Mouse (Mus musculus) lung, postnatal 36 days (tissue): ENCODE data around the gene Hsf4.
A peak's percentile ranks its signal among the peaks of the same experiment; 100 is the strongest.
"Not testable (repeated sequence)": the region's sequence is repeated elsewhere in the genome, so short reads cannot be mapped to it uniquely, and the experiment has no call there.

Experiments
- DNase-seq: peaks from one replicate; pipeline ENCODE4 v3.0.0; 2022; ENCODE audit warnings: mixed read lengths

Hsf4 gene

DNA sequence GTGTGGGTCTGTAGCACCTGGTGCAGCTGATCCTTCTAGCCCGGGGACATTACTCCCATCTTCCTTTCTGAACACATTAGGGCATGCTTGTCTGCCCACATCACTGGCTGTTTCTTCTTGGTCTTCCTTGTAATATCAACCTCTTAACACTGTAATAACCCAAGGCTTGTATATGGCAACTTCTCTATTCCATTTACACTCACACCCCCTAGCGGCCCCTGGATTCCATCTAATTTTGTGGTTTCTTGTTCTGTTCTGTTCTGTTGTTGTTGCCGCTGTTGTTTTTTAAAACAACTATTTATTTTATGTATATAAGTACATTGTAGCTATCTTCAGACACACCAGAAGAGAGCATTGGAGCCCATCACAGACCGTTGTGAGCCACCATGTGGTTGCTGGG, 17.3 kb downstream of the Hsf4 start:
- DNase-seq, result no peak

DNA sequence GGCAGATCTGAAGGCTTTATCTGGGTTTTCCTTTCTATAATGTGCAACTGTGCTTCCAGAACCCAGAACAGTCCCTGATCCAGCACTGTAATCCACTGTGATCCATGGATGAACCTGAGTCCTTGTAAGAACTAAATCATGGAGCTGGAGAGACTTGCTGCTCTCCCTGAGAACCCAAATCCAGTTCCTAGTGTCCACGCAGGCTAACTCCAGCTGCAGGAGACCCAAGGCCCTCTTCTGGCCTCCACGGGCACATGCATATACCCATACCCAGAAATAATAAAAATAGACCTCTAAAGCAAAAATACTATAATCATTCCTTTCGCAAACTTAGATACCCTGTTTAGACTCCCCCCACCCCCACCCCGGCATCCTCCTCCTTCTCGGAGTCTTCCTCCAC, 18.6 kb downstream of the Hsf4 start:
- no peak for DNase-seq

DNA sequence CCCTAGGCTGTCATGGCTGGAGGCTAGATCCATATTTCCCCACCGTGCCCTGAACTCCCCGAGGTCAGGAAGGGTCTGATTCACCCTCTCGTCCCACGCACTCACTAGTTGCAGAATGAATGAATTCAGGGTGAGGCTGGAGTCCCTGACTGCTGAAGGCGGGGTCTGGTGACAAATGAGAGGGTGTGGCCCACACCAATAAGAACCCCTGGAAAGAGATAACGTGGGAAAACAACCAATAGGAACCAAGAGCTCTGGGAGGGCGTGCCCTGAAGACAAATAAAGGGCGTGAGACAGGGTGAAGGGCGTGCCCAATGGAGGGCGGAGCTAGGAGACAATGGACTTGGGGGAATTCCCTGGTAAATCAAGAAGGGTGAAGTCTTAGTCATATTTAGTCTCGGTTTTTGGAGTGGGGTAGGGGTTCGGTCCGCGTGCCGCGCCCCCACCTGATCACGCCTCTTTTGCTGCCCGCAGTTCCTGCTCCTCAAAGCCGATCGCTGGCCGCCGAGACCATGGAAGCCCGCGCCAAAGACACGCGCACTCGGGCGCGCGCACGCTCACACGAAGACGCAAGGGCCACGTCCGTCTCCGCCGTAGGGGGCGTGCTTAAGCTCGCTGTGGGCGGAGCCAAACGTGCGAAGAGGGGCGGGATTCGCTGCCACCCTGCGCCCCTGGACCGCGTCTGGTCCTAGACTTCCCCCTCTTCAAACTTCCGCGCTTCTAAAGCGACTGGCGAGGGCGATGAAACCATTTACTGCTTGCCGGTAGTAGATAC, 19.5 kb downstream of the Hsf4 start:
- peak; percentile 95 for DNase-seq

DNA sequence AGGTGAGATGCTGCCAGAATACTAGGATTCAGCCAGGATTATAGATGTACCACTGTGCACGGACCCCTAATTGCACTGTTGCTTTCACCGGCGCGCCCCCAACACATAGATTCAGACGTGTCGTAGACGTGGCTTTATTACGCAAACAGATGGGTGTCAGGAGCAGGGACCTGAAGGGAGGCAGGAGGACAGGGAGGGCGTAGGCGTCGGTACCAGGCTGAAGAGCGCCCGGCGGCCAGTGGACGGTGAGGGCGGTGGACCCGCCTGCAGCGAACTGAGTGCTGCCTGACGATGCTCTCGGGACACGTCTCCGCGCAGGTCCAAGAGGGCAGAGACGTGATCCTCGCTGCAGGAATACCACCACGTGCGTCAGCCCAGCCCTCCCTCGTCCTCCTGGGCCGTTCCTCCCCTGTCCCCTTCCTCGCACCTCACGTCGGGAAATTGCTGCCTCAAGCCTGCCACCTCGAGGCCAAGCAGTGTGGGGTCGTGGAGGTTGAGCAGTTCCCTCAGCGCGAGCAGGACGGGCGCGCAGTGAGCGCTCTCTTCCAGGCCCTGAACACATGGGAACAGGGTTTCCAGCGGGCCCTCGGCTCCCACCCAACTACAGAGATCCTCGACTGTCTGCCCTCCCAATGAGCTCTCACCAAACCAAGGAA, 20.3 kb downstream of the Hsf4 start, which contains the start of gene 4931428F04Rik:
Gene 4931428F04Rik, minus strand, starts transcription at position 60 of the 656 bp plus-strand sequence.
- DNase-seq, result peak; percentile 44

DNA sequence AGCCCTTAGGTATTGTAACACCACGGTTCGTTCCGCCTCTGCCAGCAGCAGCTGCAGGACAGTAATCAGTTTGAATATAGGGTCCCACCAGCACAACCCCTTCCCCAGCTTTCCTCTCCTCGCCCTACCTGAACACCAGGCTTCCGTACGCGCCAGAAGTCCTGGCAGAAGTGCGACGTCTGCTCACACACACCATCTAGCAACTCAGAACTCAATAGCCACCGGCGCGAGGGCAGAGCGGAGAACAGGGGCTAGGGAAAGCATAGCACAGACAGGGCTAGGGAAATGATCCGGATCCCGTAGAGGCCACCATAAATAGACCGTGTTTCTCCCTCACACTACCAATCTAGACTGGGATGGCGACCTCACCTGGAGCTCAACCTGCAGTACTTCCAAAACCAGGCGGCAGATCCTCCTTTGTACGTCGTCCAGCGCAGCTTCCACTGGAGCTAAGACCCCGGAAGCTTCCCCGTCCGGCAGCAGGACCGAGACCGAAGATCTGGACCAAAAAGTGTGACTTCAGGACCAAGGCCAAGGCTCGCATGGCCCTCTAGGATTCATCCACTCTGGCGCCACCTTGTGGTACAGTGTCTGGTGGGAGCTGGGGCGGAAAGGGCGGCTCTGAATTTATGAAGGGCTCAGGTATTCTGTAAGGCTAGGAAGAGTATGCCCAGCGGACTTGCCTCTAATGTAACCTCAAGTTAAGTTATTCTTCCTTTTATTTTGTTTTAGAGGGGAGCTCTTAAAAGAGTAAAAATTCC, 21.1 kb downstream of the Hsf4 start:
- DNase-seq, result peak; percentile 96

DNA sequence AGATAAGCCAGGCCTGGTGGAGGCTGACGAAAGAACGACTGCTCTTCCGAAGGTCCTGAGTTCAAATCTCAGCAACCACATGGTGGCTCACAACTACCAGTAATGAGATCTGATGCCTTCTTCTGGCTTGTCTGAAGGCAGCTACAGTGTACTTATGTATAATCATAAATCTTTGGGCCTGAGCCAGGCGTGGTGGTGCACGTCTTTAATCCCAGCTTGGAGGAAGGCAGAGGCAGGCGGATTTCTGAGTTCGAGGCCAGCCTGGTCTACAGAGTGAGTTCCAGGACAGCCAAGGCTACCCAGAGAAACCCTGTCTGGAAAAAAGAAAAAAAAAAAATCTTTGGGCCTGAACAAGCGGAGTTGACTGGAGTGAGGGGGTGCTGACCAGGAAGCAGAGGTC, 21.8 kb downstream of the Hsf4 start:
- not testable (repeated sequence) for DNase-seq

DNA sequence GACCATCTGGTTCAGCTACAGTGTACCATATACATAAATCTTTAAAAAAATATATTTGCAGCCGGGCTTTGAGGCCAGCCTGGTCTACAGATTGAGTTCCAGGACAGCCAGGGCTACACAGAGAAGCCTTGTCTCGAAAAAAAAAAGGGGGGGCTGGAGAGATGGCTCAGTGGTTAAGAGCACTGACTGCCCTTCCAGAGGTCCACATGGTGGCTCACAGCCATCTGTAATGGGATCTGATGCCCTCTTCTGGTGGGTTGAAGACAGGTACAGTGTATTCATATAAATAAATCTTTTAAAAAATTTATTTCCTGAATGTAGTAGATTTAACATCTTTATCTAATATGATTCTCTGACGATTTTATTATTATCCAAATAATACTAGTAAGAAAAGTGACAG, 22.2 kb downstream of the Hsf4 start:
- not testable (repeated sequence) for DNase-seq

DNA sequence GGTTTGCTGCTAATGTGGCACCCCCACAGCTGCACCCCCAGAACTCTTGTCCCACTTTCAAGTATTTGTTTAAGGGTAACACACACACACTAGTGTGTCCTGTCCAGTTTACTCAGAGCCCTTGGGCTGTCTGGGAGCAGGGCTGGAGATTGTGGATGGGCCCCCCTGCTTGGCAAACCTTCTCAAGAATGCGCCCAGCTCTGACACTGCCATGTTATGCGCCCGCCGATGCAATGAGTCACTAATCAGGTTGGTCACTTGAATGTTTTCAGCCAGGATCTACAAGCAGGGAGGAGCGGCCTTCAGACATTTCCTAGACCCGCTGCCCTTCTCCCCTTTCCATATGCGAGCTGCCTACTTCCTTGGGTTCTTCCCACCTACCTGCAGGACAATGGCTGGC, 22.9 kb downstream of the Hsf4 start:
- DNase-seq, result no peak

DNA sequence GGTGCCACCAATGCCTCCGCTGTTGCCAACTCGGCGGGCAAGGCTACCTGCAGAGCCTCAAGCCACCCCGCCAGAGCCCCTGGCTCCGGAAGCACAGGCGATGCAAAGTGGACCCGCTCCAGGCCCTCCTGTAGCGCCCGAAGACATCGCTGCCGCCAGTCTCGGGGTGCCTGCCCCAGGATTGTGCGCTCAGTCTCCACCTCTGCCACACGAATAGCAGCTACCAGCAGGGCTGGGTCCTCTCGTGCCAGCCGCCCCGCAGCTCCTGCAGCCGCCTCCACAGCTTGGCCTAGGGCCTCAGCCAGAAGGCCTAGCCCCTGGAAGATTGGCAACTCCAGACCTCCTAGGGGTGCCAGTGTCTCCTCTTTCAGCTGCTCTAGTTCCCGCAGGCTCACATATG, 23.8 kb downstream of the Hsf4 start:
- no peak for DNase-seq

DNA sequence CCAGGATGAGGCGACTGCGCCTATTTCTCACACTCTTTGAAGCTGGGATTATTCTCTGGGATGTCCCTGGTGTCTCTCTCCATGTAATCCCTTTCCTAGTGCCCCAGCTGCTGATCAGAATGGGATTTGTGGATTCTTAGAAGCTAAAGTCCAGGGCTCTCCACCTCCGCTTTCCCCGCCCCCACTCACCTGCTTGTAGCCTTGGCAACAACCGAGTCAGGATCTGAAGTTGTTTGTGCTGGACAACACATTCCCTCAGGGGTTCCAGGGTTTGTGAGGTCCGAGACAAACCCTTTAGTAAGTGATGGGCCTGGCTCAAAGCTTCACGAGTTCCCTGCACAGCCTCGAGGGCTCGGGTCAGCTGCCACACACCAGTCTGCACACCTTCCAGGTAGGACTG, 25.2 kb downstream of the Hsf4 start:
- DNase-seq, result peak; percentile 57

DNA sequence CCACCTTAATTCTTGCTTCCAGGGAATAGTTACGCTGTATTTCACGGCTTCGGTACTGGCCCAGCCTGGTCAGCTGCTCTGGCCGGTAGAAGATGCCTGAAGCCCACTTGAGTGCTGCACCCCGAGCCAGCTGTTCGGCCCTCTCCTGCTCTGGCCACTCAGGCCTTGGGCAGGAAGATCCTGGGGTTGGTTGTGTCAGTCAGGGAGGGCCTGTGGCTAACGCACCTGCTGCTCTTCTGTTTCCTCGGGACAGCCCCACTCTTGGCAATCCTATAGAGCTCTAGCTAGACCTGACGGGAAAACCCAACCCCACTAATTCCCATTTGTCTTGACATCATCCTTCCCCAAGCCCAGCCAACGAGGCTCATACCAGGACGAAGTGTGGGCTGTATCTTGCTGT, 25.7 kb downstream of the Hsf4 start:
- no peak for DNase-seq

DNA sequence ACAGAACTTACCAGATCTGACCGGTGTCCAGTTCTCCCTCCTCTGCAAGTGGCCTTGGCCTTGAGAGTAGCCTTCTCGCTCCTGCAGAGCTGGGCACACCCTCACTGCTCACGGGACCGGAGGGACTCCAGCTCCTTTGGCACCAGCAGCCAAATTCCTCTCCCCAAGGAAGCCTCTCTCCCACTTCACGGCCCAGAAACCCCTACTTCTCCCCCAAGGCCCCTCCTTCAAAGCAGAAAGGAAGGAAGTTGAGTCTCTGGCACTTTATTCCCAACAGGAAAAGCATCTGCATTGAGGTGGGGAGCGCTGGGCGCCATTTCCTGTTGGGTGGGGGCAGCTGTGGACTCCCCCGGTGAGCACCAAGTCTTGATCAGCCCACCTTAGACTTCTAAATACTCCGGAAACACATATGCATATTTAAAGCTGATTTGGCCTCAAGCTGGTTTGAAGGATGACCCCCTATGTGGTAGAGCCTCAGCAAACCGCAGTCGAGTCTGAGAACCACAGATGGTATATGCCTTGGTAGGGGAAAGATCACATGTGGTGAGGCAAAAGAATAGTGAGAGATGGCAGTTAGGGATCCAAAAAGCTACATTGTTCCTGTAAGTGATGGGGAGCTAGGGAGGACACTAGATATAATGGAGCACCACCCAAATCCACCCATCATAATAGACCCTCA, 26.4 kb downstream of the Hsf4 start, which contains the start of gene Exoc3l:
Gene Exoc3l, minus strand, starts transcription at position 207 of the 679 bp plus-strand sequence.
- peak; percentile 45 for DNase-seq

DNA sequence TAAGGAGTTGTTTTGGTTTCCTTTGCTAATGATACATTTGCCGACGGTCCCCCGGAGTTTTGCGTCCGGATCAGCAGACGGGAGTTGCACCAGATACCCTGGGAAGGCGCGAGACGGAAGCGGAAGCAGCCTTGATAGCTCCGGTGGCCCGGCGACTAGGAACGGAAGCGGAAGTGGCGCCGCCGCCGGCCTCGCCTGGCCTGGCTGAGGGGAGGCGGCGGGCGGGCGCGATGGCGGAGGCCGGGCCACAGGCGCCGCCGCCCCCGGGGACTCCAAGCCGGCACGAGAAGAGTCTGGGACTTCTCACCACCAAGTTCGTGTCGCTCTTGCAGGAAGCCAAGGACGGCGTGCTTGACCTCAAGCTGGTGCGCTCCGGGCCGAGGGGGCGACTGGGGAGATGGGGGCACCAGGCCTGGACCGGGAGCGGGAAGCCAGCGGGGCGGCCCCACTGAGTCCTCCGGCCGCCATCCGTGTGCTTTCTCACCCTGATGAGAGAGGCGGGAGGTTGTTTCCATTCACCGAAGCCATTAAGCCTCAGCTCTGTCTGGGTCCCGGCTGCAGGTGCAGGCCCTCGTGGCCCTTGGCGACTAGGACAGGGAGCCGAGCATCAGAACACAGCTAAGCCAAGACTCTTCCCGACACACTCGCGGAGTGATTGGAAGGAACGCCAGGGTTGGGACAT, 28.1 kb downstream of the Hsf4 start, which contains the start of gene E2f4:
Gene E2f4, plus strand, starts transcription at position 153 of the 682 bp plus-strand sequence.
- DNase-seq, result peak; percentile 96

DNA sequence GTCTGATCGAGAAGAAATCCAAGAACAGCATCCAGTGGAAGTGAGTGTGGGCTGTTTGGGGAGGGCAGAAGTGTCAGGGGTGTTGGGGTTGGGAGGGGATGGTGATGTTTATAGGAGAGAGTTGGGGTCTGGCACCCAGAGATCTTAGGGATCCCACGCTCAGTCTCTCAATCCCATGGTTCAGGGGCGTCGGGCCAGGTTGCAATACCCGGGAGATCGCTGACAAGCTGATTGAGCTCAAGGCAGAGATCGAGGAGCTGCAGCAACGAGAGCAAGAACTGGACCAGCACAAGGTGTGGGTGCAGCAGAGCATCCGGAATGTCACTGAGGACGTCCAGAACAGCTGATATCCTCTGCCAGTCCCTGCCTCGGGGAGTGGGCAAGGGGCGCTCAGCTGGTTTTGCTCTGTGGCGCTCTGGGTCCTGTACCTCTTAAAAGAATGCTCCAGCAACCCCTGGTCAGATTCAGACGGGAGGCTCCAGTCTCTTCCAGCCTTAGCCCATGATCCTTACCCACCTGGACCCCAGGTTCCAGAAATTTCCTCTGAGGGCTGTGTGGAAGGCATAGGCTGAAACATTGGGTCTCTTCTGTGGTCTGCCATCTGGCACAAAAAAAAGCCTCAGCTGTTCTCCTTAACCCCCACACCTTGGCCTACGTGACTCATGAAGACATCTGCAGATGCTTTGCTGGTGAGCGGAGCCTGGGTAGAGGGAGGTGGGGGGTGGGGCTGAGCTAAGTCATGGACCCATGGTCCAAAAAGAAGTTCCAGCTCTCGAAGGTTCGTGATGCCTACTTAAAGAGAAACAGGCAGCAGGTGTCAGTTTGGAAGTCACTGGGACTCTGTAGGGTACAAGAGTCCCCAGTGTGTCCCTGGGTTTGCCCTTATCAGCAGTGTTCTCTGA, 29.0 kb downstream of the Hsf4 start:
- no peak for DNase-seq

DNA sequence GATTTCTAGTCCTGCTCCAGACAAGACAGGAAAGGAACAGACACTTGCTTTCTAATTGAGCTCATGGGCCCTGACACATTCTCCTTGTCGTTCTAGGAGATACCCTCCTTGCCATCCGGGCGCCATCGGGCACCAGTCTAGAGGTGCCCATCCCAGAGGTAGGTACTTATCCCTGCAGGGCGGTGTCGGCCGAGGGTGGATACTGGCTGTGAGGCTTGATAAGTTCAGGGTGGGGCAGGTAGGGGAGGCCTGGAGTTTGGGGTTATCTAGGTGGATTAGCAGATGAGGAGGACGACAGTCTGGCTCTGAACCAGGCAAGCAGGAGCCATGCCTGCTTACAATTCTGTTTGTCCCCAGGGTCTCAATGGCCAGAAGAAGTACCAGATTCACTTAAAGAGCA, 30.4 kb downstream of the Hsf4 start:
- no peak for DNase-seq

DNA sequence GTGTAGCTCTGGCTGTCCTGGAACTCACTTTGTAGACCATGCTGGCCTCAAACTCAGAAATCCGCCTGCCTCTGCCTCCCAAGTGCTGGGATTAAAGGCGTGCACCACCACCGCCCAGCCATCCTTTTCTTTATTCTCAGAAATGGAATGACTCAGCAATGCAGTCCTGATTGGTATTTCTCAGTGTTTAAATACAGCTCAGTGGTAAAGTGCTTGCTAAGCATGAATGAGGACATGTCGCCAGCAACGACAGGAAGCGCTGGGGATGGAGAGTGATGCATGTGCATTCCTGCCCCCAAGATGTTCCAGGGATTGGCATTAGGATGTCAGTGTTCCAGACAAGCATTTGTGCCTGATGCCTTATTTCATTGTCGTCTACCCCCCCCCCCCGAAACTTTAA, 33.8 kb downstream of the Hsf4 start:
- DNase-seq, result no peak

DNA sequence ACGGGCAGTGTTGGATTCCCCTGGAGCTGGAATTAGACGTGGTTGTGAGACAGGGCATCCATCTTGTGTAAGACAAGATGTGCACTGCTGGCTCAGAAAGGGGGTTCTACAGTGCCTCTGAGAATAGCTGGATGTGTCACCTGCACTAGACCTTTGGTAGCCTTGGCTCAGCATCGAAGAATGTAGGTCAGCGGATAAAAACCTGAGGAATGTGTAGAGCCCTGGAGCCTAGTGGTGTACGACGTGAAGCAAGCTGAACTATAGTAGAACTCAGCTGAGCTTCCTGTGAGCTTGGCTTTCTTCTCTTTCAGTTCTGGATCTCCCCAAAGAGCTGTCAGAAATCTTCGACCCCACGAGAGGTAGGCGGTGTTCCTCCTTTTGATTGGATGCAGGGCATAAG, 34.3 kb downstream of the Hsf4 start:
- DNase-seq, result peak; percentile 34

DNA sequence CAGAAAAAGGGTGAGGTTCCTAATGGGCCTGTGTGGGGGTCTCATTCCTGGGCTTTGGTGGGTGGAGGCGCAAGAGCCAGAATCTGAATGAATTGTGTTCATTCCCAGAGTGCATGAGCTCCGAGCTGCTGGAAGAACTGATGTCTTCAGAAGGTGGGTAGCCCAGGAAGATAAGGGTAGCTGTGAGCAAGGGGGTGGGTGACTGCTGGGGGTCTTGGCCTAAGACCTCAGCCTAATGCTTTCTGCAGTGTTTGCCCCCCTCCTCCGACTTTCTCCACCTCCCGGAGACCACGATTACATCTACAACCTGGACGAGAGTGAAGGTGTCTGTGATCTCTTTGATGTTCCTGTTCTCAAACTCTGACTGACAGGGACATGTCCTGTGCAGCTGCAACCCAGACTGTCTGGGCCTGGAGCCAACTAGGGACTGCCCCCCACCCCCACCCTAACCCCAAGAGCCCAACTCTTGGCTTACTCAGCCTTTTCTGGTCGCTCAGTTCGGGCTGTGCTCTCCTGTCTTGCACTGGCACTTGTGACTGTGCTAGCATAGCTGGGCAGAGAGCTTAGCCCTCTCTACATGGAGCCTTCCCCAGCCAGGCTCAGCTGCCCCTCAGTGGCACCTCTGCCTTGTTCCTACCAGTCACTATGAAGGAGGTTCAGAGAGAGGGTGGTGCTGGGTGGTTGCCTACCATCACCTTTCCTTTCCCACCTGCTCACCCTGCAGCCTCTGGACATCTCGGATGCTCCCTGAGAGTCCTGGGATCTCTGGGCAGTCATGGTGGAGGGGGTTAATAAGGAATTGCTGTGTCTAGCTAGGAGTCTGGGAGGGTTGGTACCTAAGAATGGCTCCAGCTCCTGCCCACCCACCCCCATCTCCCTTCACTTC, 35.0 kb downstream of the Hsf4 start:
- no peak for DNase-seq

DNA sequence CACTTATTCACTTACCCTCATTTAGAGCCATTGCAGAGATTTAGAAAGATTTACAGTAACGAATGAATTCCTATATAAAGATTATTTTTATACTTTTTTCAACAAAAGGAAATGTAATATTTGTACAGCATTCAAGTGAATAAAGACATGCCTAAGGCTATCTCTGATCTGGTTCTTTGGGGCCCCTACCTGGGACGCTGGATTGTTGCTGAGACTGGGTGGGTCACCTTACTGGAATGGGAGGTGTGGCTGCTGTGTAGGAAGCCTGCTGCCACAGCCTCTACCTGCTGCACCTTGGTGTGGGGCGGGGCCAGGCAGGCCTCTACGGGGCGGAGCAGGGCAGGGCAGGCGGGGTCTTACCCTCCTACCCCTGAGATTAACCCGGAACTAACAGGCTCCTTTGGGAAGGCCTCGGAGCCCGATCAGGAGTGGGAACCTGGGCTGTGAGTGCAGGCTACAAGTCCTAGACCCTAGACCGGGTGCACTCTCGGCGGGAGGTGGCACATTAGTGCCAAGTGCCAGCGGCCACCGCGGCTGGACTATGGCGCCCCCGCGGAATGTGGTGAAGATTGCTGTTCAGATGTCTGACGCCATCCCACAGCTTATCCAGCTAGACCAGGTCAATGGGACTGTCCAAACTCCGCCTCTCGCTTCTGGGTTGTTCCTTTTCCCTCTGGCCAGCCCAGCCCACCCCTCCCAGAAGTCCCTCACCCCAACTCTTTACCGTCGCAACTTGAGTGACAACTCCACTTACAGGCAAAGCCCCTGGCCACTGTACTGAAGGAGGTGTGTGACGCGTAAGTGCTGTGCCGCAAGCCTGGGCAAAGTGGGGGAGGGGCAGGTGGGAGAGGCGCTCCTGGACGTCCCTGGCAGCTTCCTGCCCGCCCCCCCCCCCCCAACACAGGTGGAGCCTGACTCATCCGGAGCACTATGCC, 35.9 kb downstream of the Hsf4 start, which contains the start of gene Elmo3:
Gene Elmo3, plus strand, starts transcription at position 391 of the 935 bp plus-strand sequence.
- DNase-seq, result peak; percentile 87
